Mouse (Mus musculus): ENCODE data around the gene P3h3. TPM values are rescaled to one million over a fixed set of nuclear protein-coding genes. Genes with fewer than 3 reads are reported as not detected.
"Not testable (repeated sequence)": the region's sequence is repeated elsewhere in the genome, so short reads cannot be mapped to it uniquely, and the experiment has no call there.

Gene P3h3
- polyA plus RNA-seq, 1 experiment from 2014 or later, result 61.7 TPM

GRCm38 (mm10) chr6:124805341-124806321 is 51.9 kb downstream of the P3h3 start:
- no peaks in the 10 kb centered on the region for H3K27me3 ChIP-seq
- no peaks in the 10 kb centered on the region for H3K9me3 ChIP-seq
- H3K4me3 ChIP-seq, result peak overlapping the region; percentile 44
- ATAC-seq (ENCODE audit: insufficient number of reproducible peaks, insufficient read depth, low FRiP score, low TSS enrichment), result peak; percentile 67
- WGBS, result 1% methylated on average over 34 of the region's 34 CpGs
- H3K4me2 ChIP-seq (replicated peaks), result peak overlapping the region; percentile 74
- H3K27ac ChIP-seq, result peak overlapping the region; percentile 89
- H3K36me3 ChIP-seq, result peaks cover 6% of the 10 kb centered on the region
- H3K4me1 ChIP-seq, result peaks cover 20% of the 10 kb centered on the region
- peak overlapping the region; percentile 50 for H3K9ac ChIP-seq

- H3K36me3 ChIP-seq, result no peaks in the 10 kb centered on the region
- H3K4me2 ChIP-seq (replicated peaks), result no peak overlapping the region
- H3K4me3 ChIP-seq, result no peak overlapping the region
- no peak overlapping the region for H3K9ac ChIP-seq
- H3K27ac ChIP-seq, result no peak overlapping the region
- no peaks in the 10 kb centered on the region for H3K9me3 ChIP-seq
- 86% methylated on average over 3 of the region's 3 CpGs for WGBS
- H3K4me1 ChIP-seq, result peaks cover 9% of the 10 kb centered on the region; the same call in 1 of the 2 replicates
- no peak for ATAC-seq (ENCODE audit: insufficient number of reproducible peaks, insufficient read depth, low FRiP score, low TSS enrichment)
- H3K27me3 ChIP-seq, result no peaks in the 10 kb centered on the region
Observed at GRCm38 (mm10) chr6:124804341-124804740, 53.2 kb downstream of the P3h3 start.

GRCm38 (mm10) chr6:124803691-124804090 is 53.9 kb downstream of the P3h3 start:
- H3K9me3 ChIP-seq; H3K4me2 ChIP-seq (replicated peaks); ATAC-seq (ENCODE audit: insufficient number of reproducible peaks, insufficient read depth, low FRiP score, low TSS enrichment); H3K36me3 ChIP-seq; H3K9ac ChIP-seq; H3K27ac ChIP-seq; H3K27me3 ChIP-seq; H3K4me1 ChIP-seq; H3K4me3 ChIP-seq: not testable (repeated sequence)
- 92% methylated on average over 4 of the region's 4 CpGs for WGBS

- Histone ChIP-seq H3K4me1 (peaks cover 9% of the 10 kb centered on the region; the same call in 1 of the 2 replicates), H3K36me3 (no peaks in the 10 kb centered on the region), H3K9me3 (no peaks in the 10 kb centered on the region), H3K27ac (no peak overlapping the region), H3K9ac (no peak overlapping the region), H3K27me3 (no peaks in the 10 kb centered on the region), H3K4me2 (replicated peaks) (no peak overlapping the region), H3K4me3 (no peak overlapping the region)
- ATAC-seq (ENCODE audit: insufficient number of reproducible peaks, insufficient read depth, low FRiP score, low TSS enrichment), result no peak
- WGBS, result 78% methylated on average over 3 of the region's 3 CpGs
Observed at GRCm38 (mm10) chr6:124803061-124803460, 54.5 kb downstream of the P3h3 start.

- 3% methylated on average over 7 of the region's 9 CpGs for WGBS
- not testable (repeated sequence) for H3K36me3 ChIP-seq; H3K9me3 ChIP-seq; H3K9ac ChIP-seq; ATAC-seq (ENCODE audit: insufficient number of reproducible peaks, insufficient read depth, low FRiP score, low TSS enrichment); H3K27ac ChIP-seq; H3K4me1 ChIP-seq; H3K27me3 ChIP-seq
- peak overlapping the region; percentile 4; the same call in 1 of the 2 replicates for H3K4me3 ChIP-seq
- peak overlapping the region; percentile 39 for H3K4me2 ChIP-seq (replicated peaks)
Observed at GRCm38 (mm10) chr6:124802400-124802799, 55.2 kb downstream of the P3h3 start.

- Histone ChIP-seq H3K27ac (no peak overlapping the region), H3K4me2 (replicated peaks) (no peak overlapping the region)
Observed at GRCm38 (mm10) chr6:124796200-124796599, 61.4 kb downstream of the P3h3 start.

GRCm38 (mm10) chr6:124795781-124796180 is 61.8 kb downstream of the P3h3 start:
- H3K9me3 ChIP-seq, result no peaks in the 10 kb centered on the region
- 76% methylated on average over 4 of the region's 4 CpGs for WGBS
- ATAC-seq (ENCODE audit: insufficient number of reproducible peaks, insufficient read depth, low FRiP score, low TSS enrichment), result no peak
- H3K4me1 ChIP-seq, result no peaks in the 10 kb centered on the region
- no peak overlapping the region for H3K9ac ChIP-seq
- H3K36me3 ChIP-seq, result no peaks in the 10 kb centered on the region
- H3K27ac ChIP-seq, result no peak overlapping the region
- H3K4me3 ChIP-seq, result no peak overlapping the region
- H3K4me2 ChIP-seq (replicated peaks), result no peak overlapping the region
- no peaks in the 10 kb centered on the region for H3K27me3 ChIP-seq

More at GRCm38 (mm10) chr6:124796200-124796599, 61.4 kb downstream of the P3h3 start:
- Histone ChIP-seq H3K4me3 (no peak overlapping the region), H3K4me1 (no peaks in the 10 kb centered on the region), H3K9me3 (no peaks in the 10 kb centered on the region), H3K36me3 (no peaks in the 10 kb centered on the region), H3K9ac (no peak overlapping the region), H3K27me3 (no peaks in the 10 kb centered on the region)
- no peak for ATAC-seq (ENCODE audit: insufficient number of reproducible peaks, insufficient read depth, low FRiP score, low TSS enrichment)
- 76% methylated on average over 2 of the region's 2 CpGs for WGBS

GRCm38 (mm10) chr6:124791911-124792310 is 65.6 kb downstream of the P3h3 start:
- Histone ChIP-seq H3K4me3 (no peak overlapping the region), H3K4me2 (replicated peaks) (no peak overlapping the region), H3K27me3 (no peaks in the 10 kb centered on the region), H3K9ac (no peak overlapping the region), H3K4me1 (0 out of 2 replicates have a peak, but pooled peaks cover 4% of the 10 kb centered on the region), H3K36me3 (no peaks in the 10 kb centered on the region), H3K27ac (no peak overlapping the region), H3K9me3 (no peaks in the 10 kb centered on the region)
- WGBS, result 85% methylated on average over 3 of the region's 3 CpGs
- no peak for ATAC-seq (ENCODE audit: insufficient number of reproducible peaks, insufficient read depth, low FRiP score, low TSS enrichment)

Other genes starting within 250 kb of the P3h3 start
- gene C1s2, start 221.7 kb downstream of the P3h3 start, polyA plus RNA-seq (2016; fragmentation: Nextera tagmentation; extraction: Ambion mirVana), result not detected in 2 replicates
- gene Lpcat3, start 194.7 kb downstream of the P3h3 start, polyA plus RNA-seq (2016; fragmentation: Nextera tagmentation; extraction: Ambion mirVana), result 46.0 and 49.1 TPM in 2 replicates
- gene Emg1, start 145.6 kb downstream of the P3h3 start, polyA plus RNA-seq (2016; fragmentation: Nextera tagmentation; extraction: Ambion mirVana), result 192 and 199 TPM in 2 replicates
- gene Phb2, start 145.4 kb downstream of the P3h3 start, polyA plus RNA-seq (2016; fragmentation: Nextera tagmentation; extraction: Ambion mirVana), result 359 and 370 TPM in 2 replicates
- gene Ptpn6, start 119.0 kb downstream of the P3h3 start, polyA plus RNA-seq (2016; fragmentation: Nextera tagmentation; extraction: Ambion mirVana), result 6.7 TPM in 2 replicates
- gene Grcc10, start 116.4 kb downstream of the P3h3 start, polyA plus RNA-seq (2016; fragmentation: Nextera tagmentation; extraction: Ambion mirVana), result 498 and 530 TPM in 2 replicates
- gene Gm45234, start 101.7 kb downstream of the P3h3 start, polyA plus RNA-seq (2016; fragmentation: Nextera tagmentation; extraction: Ambion mirVana), result not detected in 2 replicates
- gene Atn1, start 101.2 kb downstream of the P3h3 start, polyA plus RNA-seq (2016; fragmentation: Nextera tagmentation; extraction: Ambion mirVana), result 20.1 and 20.5 TPM in 2 replicates
- gene Eno2, start 88.1 kb downstream of the P3h3 start, polyA plus RNA-seq (2016; fragmentation: Nextera tagmentation; extraction: Ambion mirVana), result 9.7 and 10.2 TPM in 2 replicates
- 0.59 and 1.0 TPM in 2 replicates for gene Lrrc23, start 78.0 kb downstream of the P3h3 start, polyA plus RNA-seq (2016; fragmentation: Nextera tagmentation; extraction: Ambion mirVana)
- gene Spsb2, start 49.1 kb downstream of the P3h3 start, polyA plus RNA-seq (2016; fragmentation: Nextera tagmentation; extraction: Ambion mirVana), result 7.8 and 10.5 TPM in 2 replicates
- gene Tpi1, start 43.5 kb downstream of the P3h3 start, polyA plus RNA-seq (2016; fragmentation: Nextera tagmentation; extraction: Ambion mirVana), result 615 and 621 TPM in 2 replicates
- gene Usp5, start 28.3 kb downstream of the P3h3 start, polyA plus RNA-seq (2016; fragmentation: Nextera tagmentation; extraction: Ambion mirVana), result 191 and 197 TPM in 2 replicates
- gene Cdca3, start 28.2 kb downstream of the P3h3 start, polyA plus RNA-seq (2016; fragmentation: Nextera tagmentation; extraction: Ambion mirVana), result 157 and 166 TPM in 2 replicates
- gene Gnb3, start 17.5 kb downstream of the P3h3 start, polyA plus RNA-seq (2016; fragmentation: Nextera tagmentation; extraction: Ambion mirVana), result 0.58 and 1.0 TPM in 2 replicates
- gene Gpr162, start 6.2 kb upstream of the P3h3 start, polyA plus RNA-seq (2016; fragmentation: Nextera tagmentation; extraction: Ambion mirVana), result 3.4 and 3.6 TPM in 2 replicates
- 0.09 and 0.39 TPM in 2 replicates for gene Cd4, start 30.5 kb upstream of the P3h3 start, polyA plus RNA-seq (2016; fragmentation: Nextera tagmentation; extraction: Ambion mirVana)
- gene Lag3, start 54.0 kb upstream of the P3h3 start, polyA plus RNA-seq (2016; fragmentation: Nextera tagmentation; extraction: Ambion mirVana), result 3.1 and 4.1 TPM in 2 replicates
- 390 and 395 TPM in 2 replicates for gene Ptms, start 62.4 kb upstream of the P3h3 start, polyA plus RNA-seq (2016; fragmentation: Nextera tagmentation; extraction: Ambion mirVana)
- 419 and 427 TPM in 2 replicates for gene Mlf2, start 73.6 kb upstream of the P3h3 start, polyA plus RNA-seq (2016; fragmentation: Nextera tagmentation; extraction: Ambion mirVana)
- 119 and 121 TPM in 2 replicates for gene Cops7a, start 107.8 kb upstream of the P3h3 start, polyA plus RNA-seq (2016; fragmentation: Nextera tagmentation; extraction: Ambion mirVana)
- gene Pianp, start 138.9 kb upstream of the P3h3 start, polyA plus RNA-seq (2016; fragmentation: Nextera tagmentation; extraction: Ambion mirVana), result 5.5 and 6.2 TPM in 2 replicates
- gene Zfp384, start 151.4 kb upstream of the P3h3 start, polyA plus RNA-seq (2016; fragmentation: Nextera tagmentation; extraction: Ambion mirVana), result 22.3 and 24.4 TPM in 2 replicates
- gene Ing4, start 182.0 kb upstream of the P3h3 start, polyA plus RNA-seq (2016; fragmentation: Nextera tagmentation; extraction: Ambion mirVana), result 165 and 176 TPM in 2 replicates
- gene Acrbp, start 191.9 kb upstream of the P3h3 start, polyA plus RNA-seq (2016; fragmentation: Nextera tagmentation; extraction: Ambion mirVana), result 17.6 and 21.0 TPM in 2 replicates
- gene Lpar5, start 210.2 kb upstream of the P3h3 start, polyA plus RNA-seq (2016; fragmentation: Nextera tagmentation; extraction: Ambion mirVana), result 0.53 and 0.61 TPM in 2 replicates
- gene Chd4, start 238.2 kb upstream of the P3h3 start, polyA plus RNA-seq (2016; fragmentation: Nextera tagmentation; extraction: Ambion mirVana), result 90.0 and 104 TPM in 2 replicates

All from embryonic facial prominence, embryonic 12.5 days (tissue).